Mouse (Mus musculus): Measurements from ENCODE around the gene Apbb2. TPM values are rescaled to one million over a fixed set of nuclear protein-coding genes. Genes with fewer than 3 reads are reported as not detected.
"Not testable (repeated sequence)": the region's sequence is repeated elsewhere in the genome, so short reads cannot be mapped to it uniquely, and the experiment has no call there.

Apbb2 gene
- polyA plus RNA-seq, 1 experiment from 2014 or later: 115 TPM

DNA sequence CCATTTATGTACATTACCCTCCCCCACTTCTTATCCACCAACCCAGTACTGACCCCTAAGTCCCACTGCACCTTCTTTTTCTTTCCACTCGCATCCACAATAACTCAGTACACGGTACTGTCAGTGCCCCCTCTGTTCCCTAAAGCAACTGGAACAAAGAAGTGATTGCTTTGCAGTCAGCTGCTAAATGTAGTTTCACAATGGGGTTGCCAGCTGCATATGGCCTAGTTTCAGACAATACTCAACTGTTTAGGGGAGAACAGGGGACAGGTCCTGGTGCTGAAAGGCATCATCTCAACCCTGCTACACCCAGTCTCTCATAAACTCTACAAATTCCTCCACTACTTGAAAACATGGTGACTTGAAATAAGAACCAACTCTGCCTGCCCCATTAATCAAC lies 347.4 kb downstream of the Apbb2 start:
- Histone ChIP-seq H3K27me3 (replicated peaks) (no peaks in the 10 kb centered on the region), H3K4me1 (no peaks in the 10 kb centered on the region), H3K9me3 (no peaks in the 10 kb centered on the region), H3K4me2 (no peak overlapping the region), H3K36me3 (replicated peaks) (no peaks in the 10 kb centered on the region), H3K27ac (no peak overlapping the region), H3K9ac (no peak overlapping the region), H3K4me3 (no peak overlapping the region)
- WGBS: 55% methylated on average over 2 of the region's 2 CpGs
- ATAC-seq (replicated peaks): no peak

- Histone ChIP-seq H3K27me3 (replicated peaks) (no peaks in the 10 kb centered on the region), H3K36me3 (replicated peaks) (no peaks in the 10 kb centered on the region), H3K9ac (no peak overlapping the region), H3K27ac (no peak overlapping the region), H3K4me1 (no peaks in the 10 kb centered on the region), H3K4me2 (no peak overlapping the region), H3K9me3 (no peaks in the 10 kb centered on the region), H3K4me3 (no peak overlapping the region)
- WGBS: 85% methylated on average over 7 of the region's 7 CpGs
- no peak for ATAC-seq (replicated peaks)
These were observed 349.0 kb downstream of the Apbb2 start for GRCm38 (mm10) chr5:66269616-66270015.

DNA sequence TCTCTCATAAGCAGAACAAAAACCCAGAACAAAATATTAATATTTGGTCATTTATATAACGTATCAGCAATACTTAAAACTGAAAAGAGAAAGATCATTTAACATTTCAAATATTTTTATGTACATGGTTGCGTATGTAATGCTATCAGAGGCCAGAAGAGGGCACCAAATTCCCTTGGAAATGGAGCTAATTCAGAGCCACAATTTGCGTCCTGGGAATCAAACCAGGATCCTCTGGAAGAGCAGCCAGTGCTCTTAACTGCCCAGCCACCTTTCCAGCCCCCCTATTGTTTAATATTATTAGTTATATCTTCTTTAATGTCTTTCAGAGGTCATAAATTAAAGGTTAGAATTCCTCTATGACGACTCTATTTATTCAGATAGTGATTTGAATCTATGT lies 355.2 kb downstream of the Apbb2 start:
- no peaks in the 10 kb centered on the region for H3K9me3 ChIP-seq
- WGBS: 37% methylated on average over 4 of the region's 4 CpGs
- no peak overlapping the region for H3K27ac ChIP-seq
- no peak for ATAC-seq (replicated peaks)
- H3K4me3 ChIP-seq: no peak overlapping the region
- H3K9ac ChIP-seq: no peak overlapping the region
- no peak overlapping the region for H3K4me2 ChIP-seq
- peaks cover 10% of the 10 kb centered on the region for H3K4me1 ChIP-seq
- no peaks in the 10 kb centered on the region for H3K27me3 ChIP-seq (replicated peaks)
- no peaks in the 10 kb centered on the region for H3K36me3 ChIP-seq (replicated peaks)

DNA sequence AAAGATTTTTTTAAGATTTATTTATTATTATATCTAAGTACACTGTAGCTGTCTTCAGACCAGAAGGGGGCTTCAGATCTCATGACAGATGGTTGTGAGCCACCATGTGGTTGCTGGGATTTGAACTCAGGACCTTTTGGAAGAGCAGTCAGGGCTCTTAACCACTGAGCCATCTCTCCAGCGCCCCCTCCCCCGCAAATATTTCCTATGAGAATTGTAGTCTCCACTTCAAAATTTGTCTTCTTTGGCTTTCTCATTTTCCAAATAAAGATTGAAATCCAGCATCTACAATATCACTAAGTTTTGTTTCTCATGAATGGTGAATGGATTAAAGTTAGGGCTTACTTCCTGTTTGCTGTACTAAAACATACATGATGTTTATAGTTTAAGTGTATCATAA lies 356.1 kb downstream of the Apbb2 start:
- WGBS: 87% methylated on average over 2 of the region's 2 CpGs
- no peak overlapping the region for H3K9ac ChIP-seq

GRCm38 (mm10) chr5:66259756-66260448 lies 358.7 kb downstream of the Apbb2 start, which contains the start of gene Nsun7:
TSS of gene Nsun7 (plus strand) at chr5:66259897.
- peak within 1 kb of the TSS; percentile 71 for H3K9ac ChIP-seq
- H3K36me3 ChIP-seq (replicated peaks): no peaks in the 10 kb centered on the region
- peaks cover 10% of the 10 kb centered on the region for H3K4me1 ChIP-seq
- ATAC-seq (replicated peaks): peak; percentile 90
- no peaks in the 10 kb centered on the region for H3K9me3 ChIP-seq
- H3K27me3 ChIP-seq (replicated peaks): no peaks in the 10 kb centered on the region
- peak within 1 kb of the TSS; percentile 74 for H3K27ac ChIP-seq
- H3K4me2 ChIP-seq: peak within 1 kb of the TSS; percentile 96
- H3K4me3 ChIP-seq: peak within 1 kb of the TSS; percentile 68
- under 1% methylated on average over 44 of the region's 44 CpGs for WGBS

More for the DNA sequence above, 356.1 kb downstream of the Apbb2 start:
- ATAC-seq (replicated peaks): no peak
- no peak overlapping the region for H3K4me2 ChIP-seq
- no peak overlapping the region for H3K4me3 ChIP-seq
- no peak overlapping the region for H3K27ac ChIP-seq
- H3K27me3 ChIP-seq (replicated peaks): no peaks in the 10 kb centered on the region
- H3K9me3 ChIP-seq: no peaks in the 10 kb centered on the region
- peaks cover 10% of the 10 kb centered on the region for H3K4me1 ChIP-seq
- H3K36me3 ChIP-seq (replicated peaks): no peaks in the 10 kb centered on the region

GRCm38 (mm10) chr5:66259431-66259755 lies 359.2 kb downstream of the Apbb2 start:
- H3K9me3 ChIP-seq; H3K36me3 ChIP-seq (replicated peaks); H3K27me3 ChIP-seq (replicated peaks); H3K4me1 ChIP-seq; H3K27ac ChIP-seq; ATAC-seq (replicated peaks): not testable (repeated sequence)
- peak overlapping the region; percentile 68 for H3K4me3 ChIP-seq
- H3K9ac ChIP-seq: peak overlapping the region; percentile 71
- peak overlapping the region; percentile 96 for H3K4me2 ChIP-seq
- WGBS: 6% methylated on average over 5 of the region's 5 CpGs

GRCm38 (mm10) chr5:66259000-66259399 lies 359.6 kb downstream of the Apbb2 start:
- H3K4me3 ChIP-seq: no peak overlapping the region
- no peaks in the 10 kb centered on the region for H3K27me3 ChIP-seq (replicated peaks)
- peaks cover 10% of the 10 kb centered on the region for H3K4me1 ChIP-seq
- 74% methylated on average over 2 of the region's 2 CpGs for WGBS
- H3K9me3 ChIP-seq: no peaks in the 10 kb centered on the region
- no peak overlapping the region for H3K9ac ChIP-seq
- H3K27ac ChIP-seq: no peak overlapping the region
- ATAC-seq (replicated peaks): no peak
- no peak overlapping the region for H3K4me2 ChIP-seq
- no peaks in the 10 kb centered on the region for H3K36me3 ChIP-seq (replicated peaks)

DNA sequence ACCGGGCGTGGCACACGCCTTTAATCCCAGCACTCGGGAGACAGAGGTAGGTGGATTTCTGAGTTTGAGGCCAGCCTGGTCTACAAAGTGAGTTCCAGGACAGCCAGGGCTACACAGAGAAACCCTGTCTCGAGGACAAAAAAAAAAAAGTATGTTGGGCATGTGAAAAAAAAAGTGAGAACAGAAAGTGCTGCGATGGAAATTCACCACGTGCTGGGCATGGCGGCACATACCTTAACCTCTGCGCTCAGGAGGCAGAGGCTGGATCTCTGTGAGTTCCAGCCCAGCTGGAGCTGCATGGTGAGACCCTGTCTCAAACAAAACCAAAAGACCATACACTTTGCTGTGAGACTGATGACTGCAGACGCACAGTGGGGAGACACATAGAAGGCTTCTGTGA lies 363.5 kb downstream of the Apbb2 start:
- H3K27ac ChIP-seq: no peak overlapping the region
- no peak overlapping the region for H3K4me2 ChIP-seq
- no peak overlapping the region for H3K9ac ChIP-seq
- H3K27me3 ChIP-seq (replicated peaks): no peaks in the 10 kb centered on the region
- ATAC-seq (replicated peaks): no peak
- WGBS: 90% methylated on average over 10 of the region's 10 CpGs
- no peaks in the 10 kb centered on the region for H3K36me3 ChIP-seq (replicated peaks)
- no peaks in the 10 kb centered on the region for H3K9me3 ChIP-seq
- H3K4me1 ChIP-seq: peaks cover 8% of the 10 kb centered on the region
- H3K4me3 ChIP-seq: no peak overlapping the region

GRCm38 (mm10) chr5:66253219-66253618 lies 365.4 kb downstream of the Apbb2 start:
- Histone ChIP-seq H3K27ac (no peak overlapping the region), H3K36me3 (replicated peaks) (no peaks in the 10 kb centered on the region), H3K9me3 (no peaks in the 10 kb centered on the region), H3K9ac (no peak overlapping the region), H3K4me3 (no peak overlapping the region), H3K27me3 (replicated peaks) (no peaks in the 10 kb centered on the region), H3K4me1 (no peaks in the 10 kb centered on the region), H3K4me2 (no peak overlapping the region)
- 48% methylated on average over 5 of the region's 5 CpGs for WGBS
- 0 out of 2 replicates have a peak, but pooled peaks have one; percentile 24 for ATAC-seq (replicated peaks)

Other genes with a start within 250 kb of the Apbb2 start
- gene Uchl1, start 57.3 kb upstream of the Apbb2 start, polyA plus RNA-seq (2015; fragmentation: Nextera tagmentation; extraction: Ambion mirVana): 1,755 and 1,834 TPM in 2 replicates
- 47.6 and 51.1 TPM in 2 replicates for gene Limch1, start 127.0 kb upstream of the Apbb2 start, polyA plus RNA-seq (2015; fragmentation: Nextera tagmentation; extraction: Ambion mirVana)

All from midbrain, embryonic 15.5 days (tissue).